Mouse (Mus musculus) stomach, embryonic 15.5 days (tissue): ENCODE results near the gene Gabpb1. TPM values are rescaled to one million over a fixed set of nuclear protein-coding genes. Genes with fewer than 3 reads are reported as not detected.
"Not testable (repeated sequence)": the region's sequence is repeated elsewhere in the genome, so short reads cannot be mapped to it uniquely, and the experiment has no call there.

Source experiments
- ATAC-seq: fragments of 200-750 bp; cut with Nextera tagmentation; 2 replicates; pipeline ENCODE4 v1.8.0; 2017; ENCODE audit warnings: low read depth, moderate number of reproducible peaks, moderate TSS enrichment; ENCODE audit not compliant: insufficient read depth, low FRiP score
- H3K27ac ChIP-seq: fragments of 300-500 bp; sonication (generic); 2 replicates; pipeline ENCODE4 v1.5.1; 2015; ENCODE audit warnings: mild to moderate bottlenecking, inconsistent platforms
- H3K27me3 ChIP-seq: fragments of 300-500 bp; sonication (generic); replicated peaks from 2 replicates; pipeline ENCODE4 v1.6.1; 2015; ENCODE audit warnings: inconsistent platforms
- H3K36me3 ChIP-seq: fragments of 300-500 bp; sonication (generic); 2 replicates; pipeline ENCODE4 v1.6.1; 2015; ENCODE audit warnings: inconsistent platforms
- H3K4me1 ChIP-seq: fragments of 300-500 bp; sonication (generic); 2 replicates; pipeline ENCODE4 v1.6.1; 2015; ENCODE audit warnings: inconsistent platforms
- H3K4me2 ChIP-seq: fragments of 300-500 bp; sonication (generic); 2 replicates; pipeline ENCODE4 v1.6.1; 2015; ENCODE audit warnings: mild to moderate bottlenecking, inconsistent platforms
- H3K4me3 ChIP-seq: fragments of 300-500 bp; sonication (generic); replicated peaks from 2 replicates; pipeline ENCODE4 v1.5.1; 2015; ENCODE audit warnings: inconsistent platforms
- H3K9ac ChIP-seq: fragments of 300-500 bp; sonication (generic); 2 replicates; pipeline ENCODE4 v1.6.1; 2015; ENCODE audit warnings: inconsistent platforms
- H3K9me3 ChIP-seq: fragments of 300-500 bp; sonication (generic); 2 replicates; pipeline ENCODE4 v1.6.1; 2016; ENCODE audit warnings: inconsistent platforms
- WGBS: fragments of 180-500 bp; shearing (Covaris S2); methylation state at CpG from one replicate; pipeline ENCODE4 v1.1.7; 2015; 5-methylcytosine and 5-hydroxymethylcytosine counted together
- polyA plus RNA-seq: library from polyadenylated mRNA; unstranded; fragments of >200 nt; fragmentation: Nextera tagmentation; extraction: Ambion mirVana; gene quantifications from 2 replicates; pipeline ENCODE4 v1.2.1, GENCODE M21; 2015

The Gabpb1 gene
- polyA plus RNA-seq, 1 experiment from 2014 or later = 41.1 TPM

- H3K4me3 ChIP-seq = no peak overlapping the region
- no peak overlapping the region for H3K4me2 ChIP-seq
- peaks cover 15% of the 10 kb centered on the region for H3K36me3 ChIP-seq
- H3K9ac ChIP-seq = no peak overlapping the region
- no peak overlapping the region for H3K27ac ChIP-seq
- 74% methylated on average over 12 of the region's 12 CpGs for WGBS
- no peaks in the 10 kb centered on the region for H3K27me3 ChIP-seq
- no peaks in the 10 kb centered on the region for H3K4me1 ChIP-seq
- no peaks in the 10 kb centered on the region for H3K9me3 ChIP-seq
- ATAC-seq = no peak
These were observed 40.0 kb downstream of the Gabpb1 start for GRCm38 (mm10) chr2:126635939-126636823.

- Histone ChIP-seq H3K4me3 (no peak overlapping the region), H3K27me3 (no peaks in the 10 kb centered on the region), H3K9ac (no peak overlapping the region), H3K4me2 (no peak overlapping the region), H3K36me3 (peaks cover 4% of the 10 kb centered on the region), H3K4me1 (no peaks in the 10 kb centered on the region), H3K9me3 (no peaks in the 10 kb centered on the region), H3K27ac (no peak overlapping the region)
- ATAC-seq = no peak
- 82% methylated on average over 2 of the region's 2 CpGs for WGBS
These were observed 43.0 kb downstream of the Gabpb1 start for GRCm38 (mm10) chr2:126633165-126633564.

- no peak for ATAC-seq
- H3K9me3 ChIP-seq = no peaks in the 10 kb centered on the region
- H3K4me2 ChIP-seq = no peak overlapping the region
- H3K27me3 ChIP-seq = no peaks in the 10 kb centered on the region
- H3K27ac ChIP-seq = no peak overlapping the region
- H3K36me3 ChIP-seq = no peaks in the 10 kb centered on the region; the same call in 1 of the 2 replicates
- H3K9ac ChIP-seq = no peak overlapping the region
- no peak overlapping the region for H3K4me3 ChIP-seq
- no peaks in the 10 kb centered on the region for H3K4me1 ChIP-seq
- 88% methylated on average over 9 of the region's 9 CpGs for WGBS
These were observed 47.6 kb downstream of the Gabpb1 start for GRCm38 (mm10) chr2:126628455-126628995.

- no peaks in the 10 kb centered on the region for H3K27me3 ChIP-seq
- H3K9ac ChIP-seq = no peak overlapping the region
- no peak for ATAC-seq
- no peaks in the 10 kb centered on the region for H3K36me3 ChIP-seq
- H3K4me1 ChIP-seq = no peaks in the 10 kb centered on the region
- H3K9me3 ChIP-seq = no peaks in the 10 kb centered on the region
- no peak overlapping the region for H3K27ac ChIP-seq
- no peak overlapping the region for H3K4me3 ChIP-seq
- H3K4me2 ChIP-seq = no peak overlapping the region
These were observed 53.0 kb downstream of the Gabpb1 start for GRCm38 (mm10) chr2:126623138-126623537.

- H3K27ac ChIP-seq = no peak overlapping the region
- H3K9ac ChIP-seq = no peak overlapping the region
- no peaks in the 10 kb centered on the region for H3K36me3 ChIP-seq
- no peaks in the 10 kb centered on the region for H3K27me3 ChIP-seq
- no peak for ATAC-seq
- no peak overlapping the region for H3K4me2 ChIP-seq
- WGBS = 77% methylated on average over 2 of the region's 2 CpGs
- H3K4me1 ChIP-seq = no peaks in the 10 kb centered on the region
- H3K9me3 ChIP-seq = no peaks in the 10 kb centered on the region
- no peak overlapping the region for H3K4me3 ChIP-seq
These were observed 53.7 kb downstream of the Gabpb1 start for GRCm38 (mm10) chr2:126622455-126622854.

GRCm38 (mm10) chr2:126619249-126619704, 56.9 kb downstream of the Gabpb1 start, which contains the start of gene Hdc:
TSS of gene Hdc (minus strand) at chr2:126619299.
- Histone ChIP-seq H3K9ac (no peak within 1 kb of the TSS), H3K36me3 (no peaks in the 10 kb centered on the region), H3K9me3 (no peaks in the 10 kb centered on the region), H3K27ac (no peak within 1 kb of the TSS), H3K4me2 (no peak within 1 kb of the TSS), H3K4me3 (no peak within 1 kb of the TSS), H3K4me1 (no peaks in the 10 kb centered on the region), H3K27me3 (no peaks in the 10 kb centered on the region)
- no peak for ATAC-seq
- 66% methylated on average over 14 of the region's 14 CpGs for WGBS

- Histone ChIP-seq H3K4me2 (no peak overlapping the region), H3K4me1 (no peaks in the 10 kb centered on the region), H3K9ac (no peak overlapping the region), H3K4me3 (no peak overlapping the region), H3K36me3 (no peaks in the 10 kb centered on the region), H3K9me3 (no peaks in the 10 kb centered on the region), H3K27ac (no peak overlapping the region), H3K27me3 (no peaks in the 10 kb centered on the region)
- ATAC-seq = no peak
- 33% methylated on average over 8 of the region's 8 CpGs for WGBS
These were observed 57.5 kb downstream of the Gabpb1 start for GRCm38 (mm10) chr2:126618470-126619179.

GRCm38 (mm10) chr2:126615355-126615754, 60.8 kb downstream of the Gabpb1 start:
- no peak for ATAC-seq
- no peaks in the 10 kb centered on the region for H3K4me1 ChIP-seq
- H3K27ac ChIP-seq = no peak overlapping the region
- no peaks in the 10 kb centered on the region for H3K27me3 ChIP-seq
- H3K9me3 ChIP-seq = no peaks in the 10 kb centered on the region
- no peak overlapping the region for H3K4me2 ChIP-seq
- WGBS = 87% methylated on average over 3 of the region's 3 CpGs
- H3K4me3 ChIP-seq = no peak overlapping the region
- no peak overlapping the region for H3K9ac ChIP-seq
- no peaks in the 10 kb centered on the region for H3K36me3 ChIP-seq

- H3K9ac ChIP-seq, ATAC-seq: not testable (repeated sequence)
- WGBS = 72% methylated on average over 12 of the region's 12 CpGs
These were observed 66.5 kb downstream of the Gabpb1 start for GRCm38 (mm10) chr2:126609600-126609999.

GRCm38 (mm10) chr2:126607553-126608203, 68.5 kb downstream of the Gabpb1 start:
- Histone ChIP-seq H3K4me2 (no peak overlapping the region), H3K27me3 (no peaks in the 10 kb centered on the region), H3K27ac (no peak overlapping the region), H3K36me3 (no peaks in the 10 kb centered on the region), H3K9ac (no peak overlapping the region), H3K9me3 (no peaks in the 10 kb centered on the region), H3K4me3 (no peak overlapping the region), H3K4me1 (no peaks in the 10 kb centered on the region)
- 55% methylated on average over 10 of the region's 10 CpGs for whole genome bisulfite sequencing
- no peak for ATAC-seq

More at GRCm38 (mm10) chr2:126609600-126609999, 66.5 kb downstream of the Gabpb1 start:
- H3K4me1 ChIP-seq, H3K27ac ChIP-seq, H3K4me3 ChIP-seq, H3K36me3 ChIP-seq, H3K9me3 ChIP-seq, H3K4me2 ChIP-seq, H3K27me3 ChIP-seq: not testable (repeated sequence)

GRCm38 (mm10) chr2:126606688-126607062, 69.5 kb downstream of the Gabpb1 start:
- no peaks in the 10 kb centered on the region for H3K9me3 ChIP-seq
- no peak overlapping the region for H3K4me2 ChIP-seq
- H3K4me1 ChIP-seq = no peaks in the 10 kb centered on the region
- no peak overlapping the region for H3K27ac ChIP-seq
- H3K27me3 ChIP-seq = no peaks in the 10 kb centered on the region
- no peak overlapping the region for H3K9ac ChIP-seq
- WGBS = 50% methylated on average over 4 of the region's 4 CpGs
- no peaks in the 10 kb centered on the region for H3K36me3 ChIP-seq
- H3K4me3 ChIP-seq = no peak overlapping the region
- ATAC-seq = no peak
